Mouse (Mus musculus) c-Kit-positive CD71-positive TER-119-positive erythroid progenitor cells, embryonic 14.5 days (primary cell): ENCODE data around the gene Nrip2.

Source experiments
- DNase-seq: peaks from one replicate; pipeline ENCODE4 v3.0.0-alpha.2; 2013; ENCODE audit warnings: low spot score

Gene Nrip2

DNA sequence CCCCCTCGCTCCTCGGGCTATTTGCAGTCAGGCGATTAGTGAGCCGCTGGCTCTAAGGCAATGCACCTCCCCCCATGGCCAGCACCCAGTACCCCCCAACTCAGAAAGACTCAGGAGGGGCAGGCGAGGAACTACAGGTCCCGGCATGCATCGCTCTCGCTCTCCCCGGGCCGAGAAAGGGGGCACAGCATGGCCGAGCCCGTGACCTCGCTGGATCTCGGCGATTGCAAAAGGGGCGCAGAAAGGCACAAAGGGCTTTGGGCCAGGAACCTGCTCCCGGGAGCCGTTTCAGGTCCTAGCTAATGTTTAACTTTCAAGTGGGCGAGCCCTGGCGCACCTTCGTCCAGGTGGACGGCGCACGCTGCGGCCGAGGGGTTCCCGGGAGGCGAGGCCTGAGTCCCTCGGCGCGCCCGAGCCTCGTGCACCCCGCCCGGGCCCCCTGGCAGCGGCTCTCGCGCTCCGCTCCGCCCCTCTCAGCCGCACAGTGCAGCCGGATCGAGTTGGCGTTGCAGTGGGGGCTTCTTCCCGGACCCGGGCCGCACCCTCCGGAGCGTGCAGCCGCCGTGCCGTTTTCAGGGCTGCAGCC is 38.7 kb downstream of the Nrip2 start:
- peak; percentile 42 for DNase-seq

DNA sequence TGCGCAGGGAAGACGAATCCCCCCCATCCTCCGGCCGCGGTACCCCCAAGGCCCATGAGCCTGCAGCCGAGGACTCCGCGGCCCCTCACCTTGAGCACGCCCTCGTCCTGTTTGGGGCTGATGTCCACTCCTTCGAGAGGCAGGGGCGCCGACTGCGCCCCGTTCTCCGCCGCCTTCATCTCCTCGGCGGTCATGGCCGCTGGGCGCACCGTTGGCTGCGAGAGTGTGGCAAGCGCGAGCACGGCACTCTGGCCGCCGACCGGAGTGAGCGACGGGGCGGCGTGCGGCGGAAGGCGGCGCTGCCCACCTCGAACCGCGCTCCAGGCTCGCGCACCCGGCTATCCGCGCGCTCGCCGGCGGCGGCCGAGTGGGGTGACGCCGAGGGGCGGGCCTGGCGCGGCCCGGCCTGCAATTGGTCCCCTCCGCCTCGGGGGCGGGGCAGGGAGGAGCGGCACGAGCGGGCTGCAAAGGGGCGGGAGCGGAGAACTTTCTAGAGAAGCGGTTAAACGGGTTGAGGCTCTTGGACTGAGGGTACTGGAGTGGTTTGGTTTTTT is 39.3 kb downstream of the Nrip2 start, which contains the start of gene Fkbp4:
Fkbp4 (minus strand) TSS at position 361 of the 554 bp plus-strand sequence.
- peak; percentile 86 for DNase-seq

- no peak for DNase-seq
Observed at GRCm38 (mm10) chr6:128438871-128439341, 39.8 kb downstream of the Nrip2 start.

- DNase-seq: peak; percentile 35
Observed at GRCm38 (mm10) chr6:128440238-128440637, 41.1 kb downstream of the Nrip2 start.

- DNase-seq: peak; percentile 37
Observed at GRCm38 (mm10) chr6:128445761-128446535, 46.9 kb downstream of the Nrip2 start.

GRCm38 (mm10) chr6:128447063-128447462 is 48.0 kb downstream of the Nrip2 start:
- no peak for DNase-seq

- DNase-seq: no peak
Observed at GRCm38 (mm10) chr6:128455835-128456605, 56.9 kb downstream of the Nrip2 start.

DNA sequence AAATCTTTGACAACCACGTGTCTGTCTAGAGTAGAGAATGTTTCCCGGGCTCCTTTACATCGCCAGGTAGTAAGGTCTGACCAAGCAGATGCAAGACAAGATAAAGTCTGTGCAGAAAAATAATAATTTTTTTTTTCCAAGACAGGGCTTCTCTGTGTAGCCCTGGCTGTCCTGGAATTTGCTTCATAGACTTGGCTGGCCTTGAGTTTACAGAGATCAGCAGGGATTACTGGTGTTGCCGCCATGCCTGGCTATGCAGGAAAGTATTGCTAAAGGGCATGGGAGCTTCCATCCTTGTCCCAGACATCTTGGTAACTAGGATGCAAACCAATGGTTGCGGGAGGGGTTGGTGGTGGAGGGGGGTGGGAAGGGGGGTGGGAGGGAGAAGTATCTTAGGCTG is 58.1 kb downstream of the Nrip2 start:
- no peak for DNase-seq

- DNase-seq: no peak
Observed at GRCm38 (mm10) chr6:128460321-128460720, 61.2 kb downstream of the Nrip2 start.

- no peak for DNase-seq
Observed at GRCm38 (mm10) chr6:128460729-128461503, 61.8 kb downstream of the Nrip2 start.

GRCm38 (mm10) chr6:128461606-128462005 is 62.5 kb downstream of the Nrip2 start:
- DNase-seq: no peak

DNA sequence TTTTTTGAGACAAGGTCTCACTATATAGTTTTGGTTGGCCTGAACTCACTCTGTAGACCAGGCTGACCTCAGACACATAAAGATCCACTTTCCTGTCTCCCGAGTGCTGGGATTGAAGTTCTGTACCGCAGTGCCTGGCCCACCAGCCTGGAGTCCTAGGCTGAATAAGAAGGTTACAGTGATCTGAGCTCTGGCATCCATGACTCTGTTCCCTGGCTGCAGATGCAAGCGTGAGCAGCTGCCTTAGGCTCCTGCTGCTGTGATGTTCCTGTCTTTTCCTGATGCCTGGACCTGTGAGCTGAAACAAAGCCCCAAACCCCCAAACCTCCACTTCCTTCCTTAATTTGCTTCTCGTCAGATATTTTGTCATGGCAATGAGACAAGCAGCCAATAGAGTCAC is 65.9 kb downstream of the Nrip2 start:
- no peak for DNase-seq
